Comparison of ENCODE assay signal across 21 mouse cellular contexts in genomic region chr12:37985352-37985751, GRCm38 (mm10).
"Had no signal": no experiment of that assay in that cellular context is flagged by ENCODE, and none has a peak within 500 bp of the region (broad histone marks: within the 10 kb centered on the region; RNA-seq: fewer than 3 reads in every experiment).

No protein-coding gene starts in this region.

- ATAC-seq: intestine, embryonic 15.5 days; liver, embryonic 12.5 days; midbrain, embryonic 15.5 days had no signal

- H3K4me1 ChIP-seq: intestine, embryonic 15.5 days; limb, embryonic 10.5 days; limb, embryonic 13.5 days; liver, embryonic 12.5 days; liver, embryonic 15.5 days; midbrain, embryonic 12.5 days; midbrain, embryonic 15.5 days; neural tube, embryonic 12.5 days; neural tube, embryonic 15.5 days; stomach, embryonic 15.5 days had no signal

- H3K4me3 ChIP-seq: intestine, embryonic 15.5 days; layer of hippocampus, adult 2 months; limb, embryonic 10.5 days; limb, embryonic 13.5 days; liver, embryonic 12.5 days; liver, embryonic 15.5 days; midbrain, embryonic 12.5 days; midbrain, embryonic 15.5 days; neural tube, embryonic 12.5 days; neural tube, embryonic 15.5 days; stomach, embryonic 15.5 days had no signal

- H3K9me3 ChIP-seq: intestine, embryonic 15.5 days; limb, embryonic 10.5 days; limb, embryonic 13.5 days; liver, embryonic 12.5 days; liver, embryonic 15.5 days; midbrain, embryonic 12.5 days; midbrain, embryonic 15.5 days; neural tube, embryonic 12.5 days; neural tube, embryonic 15.5 days; stomach, embryonic 15.5 days had no signal

- H3K27ac ChIP-seq: intestine, embryonic 15.5 days; layer of hippocampus, adult 2 months; limb, embryonic 10.5 days; limb, embryonic 13.5 days; liver, embryonic 12.5 days; liver, embryonic 15.5 days; macrophage; midbrain, embryonic 12.5 days; midbrain, embryonic 15.5 days; neural tube, embryonic 12.5 days; neural tube, embryonic 15.5 days; stomach, embryonic 15.5 days had no signal

- H3K27me3 ChIP-seq: intestine, embryonic 15.5 days; limb, embryonic 13.5 days; liver, embryonic 12.5 days; liver, embryonic 15.5 days; midbrain, embryonic 12.5 days; midbrain, embryonic 15.5 days; neural tube, embryonic 12.5 days; neural tube, embryonic 15.5 days; stomach, embryonic 15.5 days had no signal

- H3K36me3 ChIP-seq: intestine, embryonic 15.5 days; limb, embryonic 10.5 days; limb, embryonic 13.5 days; liver, embryonic 12.5 days; liver, embryonic 15.5 days; midbrain, embryonic 12.5 days; midbrain, embryonic 15.5 days; neural tube, embryonic 12.5 days; neural tube, embryonic 15.5 days; stomach, embryonic 15.5 days had no signal

- H3K9ac ChIP-seq: intestine, embryonic 15.5 days; limb, embryonic 13.5 days; liver, embryonic 12.5 days; liver, embryonic 15.5 days; midbrain, embryonic 12.5 days; midbrain, embryonic 15.5 days; neural tube, embryonic 12.5 days; neural tube, embryonic 15.5 days; stomach, embryonic 15.5 days had no signal

- DNase-seq: kidney, adult 11 months; kidney, adult 8-10 months; kidney, postnatal 25 days; layer of hippocampus, adult 9-11 months; liver; right cerebral cortex, adult 18-20 months; right cerebral cortex, postnatal 25 days; spleen, adult 18-20 months; thymus, postnatal 25 days had no signal

- H3K4me2 ChIP-seq: intestine, embryonic 15.5 days; limb, embryonic 13.5 days; liver, embryonic 12.5 days; liver, embryonic 15.5 days; midbrain, embryonic 12.5 days; midbrain, embryonic 15.5 days; neural tube, embryonic 12.5 days; neural tube, embryonic 15.5 days; stomach, embryonic 15.5 days had no signal
